Mouse (Mus musculus) ES-E14 (cell line): ENCODE results near the gene Caskin1.

Experiments
- CHD2 ChIP-seq: IDR thresholded peaks from 2 replicates; pipeline ENCODE4 v1.6.1; 2014; ENCODE audit warnings: mild to moderate bottlenecking, low read depth, low read length, inconsistent platforms
- HCFC1 ChIP-seq: IDR thresholded peaks from 2 replicates; pipeline ENCODE4 v1.6.1; 2012; ENCODE audit warnings: low read length, inconsistent platforms, borderline replicate concordance; ENCODE audit not compliant: insufficient read depth
- MAFK ChIP-seq: IDR thresholded peaks from 2 replicates; pipeline ENCODE4 v1.6.1; 2014; ENCODE audit warnings: mild to moderate bottlenecking, low read depth, low read length, inconsistent platforms; ENCODE audit not compliant: insufficient read depth
- ZC3H11A ChIP-seq: IDR thresholded peaks from 2 replicates; pipeline ENCODE4 v1.6.1; 2012; ENCODE audit warnings: low read depth, mild to moderate bottlenecking, inconsistent platforms, low read length, borderline replicate concordance
- ZNF384 ChIP-seq: IDR thresholded peaks from 2 replicates; pipeline ENCODE4 v1.6.1; 2012; ENCODE audit warnings: low read depth, low read length, inconsistent platforms

DNA sequence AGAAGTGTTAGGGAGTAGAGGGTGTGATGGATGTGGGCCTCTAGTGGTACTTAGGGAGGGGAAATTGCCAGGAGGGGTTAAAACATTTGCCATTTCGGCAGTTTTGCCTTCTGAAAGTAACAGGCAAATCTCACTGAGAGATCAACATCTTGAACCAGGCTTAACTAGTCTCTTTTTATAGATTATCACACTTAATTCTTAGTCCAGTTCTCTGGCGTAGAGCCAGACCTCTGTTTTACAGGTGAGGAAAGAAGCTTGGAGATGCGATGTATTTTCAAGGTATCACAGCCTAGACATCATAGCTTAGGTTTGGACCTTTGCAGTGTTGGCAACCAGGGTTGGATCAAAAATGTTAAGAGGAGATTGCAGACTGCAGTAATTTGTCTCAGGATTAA, 62.6 kb downstream of the Caskin1 start:
- TF ChIP-seq ZNF384 = no peak
- no peak for TF ChIP-seq MAFK
- TF ChIP-seq ZC3H11A = no peak
- TF ChIP-seq HCFC1 = no peak
- TF ChIP-seq CHD2 = no peak
